Mouse (Mus musculus) small intestine, adult 2 months (tissue): ENCODE results near the gene Ackr4.

Experiments used
- CTCF ChIP-seq: fragments of 200-500 bp; IDR thresholded peaks from 2 replicates; pipeline ENCODE4 v1.5.1; 2012; ENCODE audit warnings: low read depth, mild to moderate bottlenecking, control low read depth, inconsistent platforms, low read length, moderate library complexity, mixed read lengths; ENCODE audit not compliant: insufficient replicate concordance, insufficient read length; ENCODE audit errors: extremely low read depth
- POLR2A ChIP-seq: fragments of 200-500 bp; IDR thresholded peaks from 2 replicates; pipeline ENCODE4 v1.6.1; 2012; ENCODE audit warnings: low read depth, mild to moderate bottlenecking, control low read depth, inconsistent platforms, low read length, moderate library complexity

DNA sequence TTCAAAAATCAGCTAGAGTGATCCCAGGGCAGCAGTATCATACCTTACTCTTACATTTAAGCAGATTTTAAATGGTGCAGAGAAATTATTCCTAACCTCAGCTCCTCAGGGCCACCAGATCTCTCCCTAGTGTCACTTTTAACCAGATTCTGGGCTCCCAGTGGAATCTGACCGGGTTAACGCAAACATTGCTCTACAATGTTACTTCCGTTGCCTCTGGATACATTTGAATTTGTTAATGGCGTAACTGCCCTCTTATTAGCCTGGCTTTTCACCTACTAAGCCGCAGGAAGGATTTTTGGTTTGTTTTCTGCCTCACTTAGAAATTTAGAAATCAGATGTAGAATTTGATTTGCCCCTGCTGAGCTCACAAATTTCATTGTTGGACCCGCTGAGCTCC lies 92.0 kb downstream of the Ackr4 start:
- no peak for TF ChIP-seq CTCF
- TF ChIP-seq POLR2A = no peak
